Mouse (Mus musculus) fat pad, adult 2 months (tissue): Measurements from ENCODE around the gene Srsf5.

Experiments
- DNase-seq: peaks from one replicate; pipeline ENCODE4 v3.0.0-alpha.2; 2011; ENCODE audit warnings: low read depth, low spot score; ENCODE audit errors: extremely low read depth

Gene Srsf5

GRCm38 (mm10) chr12:80993773-80994172 is 48.5 kb downstream of the Srsf5 start:
- no peak for DNase-seq

- no peak for DNase-seq
These were observed 50.0 kb downstream of the Srsf5 start for GRCm38 (mm10) chr12:80995326-80995725.

GRCm38 (mm10) chr12:80997652-80998051 is 52.3 kb downstream of the Srsf5 start:
- no peak for DNase-seq

GRCm38 (mm10) chr12:80998528-80999221 is 53.4 kb downstream of the Srsf5 start:
- no peak for DNase-seq
